Mouse (Mus musculus) midbrain, embryonic 10.5 days (tissue): ENCODE results near the gene Osgin1. TPM values are rescaled to one million over a fixed set of nuclear protein-coding genes. Genes with fewer than 3 reads are reported as not detected.
A peak's percentile ranks its signal among the peaks of the same experiment; 100 is the strongest.

Experiments used
- DNase-seq: peaks from one replicate; pipeline ENCODE4 v3.0.0-alpha.2; 2017; ENCODE audit warnings: low spot score
- H3K27ac ChIP-seq: fragments of 300-500 bp; sonication (generic); replicated peaks from 2 replicates; pipeline ENCODE4 v1.5.1; 2016; ENCODE audit warnings: mild to moderate bottlenecking
- H3K27me3 ChIP-seq: fragments of 300-500 bp; sonication (generic); 2 replicates; pipeline ENCODE4 v1.6.1; 2016; ENCODE audit warnings: low read depth, mild to moderate bottlenecking; ENCODE audit not compliant: poor library complexity, severe bottlenecking
- H3K36me3 ChIP-seq: fragments of 300-500 bp; sonication (generic); 2 replicates; pipeline ENCODE4 v1.6.1; 2016; ENCODE audit warnings: mild to moderate bottlenecking, moderate library complexity
- H3K4me1 ChIP-seq: fragments of 300-500 bp; sonication (generic); 2 replicates; pipeline ENCODE4 v1.6.1; 2016
- H3K4me3 ChIP-seq: fragments of 300-500 bp; sonication (generic); 2 replicates; pipeline ENCODE4 v1.5.1; 2016; ENCODE audit warnings: mild to moderate bottlenecking, moderate library complexity
- H3K9me3 ChIP-seq: fragments of 300-500 bp; sonication (generic); replicated peaks from 2 replicates; pipeline ENCODE4 v1.6.1; 2016; ENCODE audit warnings: mild to moderate bottlenecking
- whole genome bisulfite sequencing: fragments of 180-500 bp; shearing (Covaris S2); methylation state at CpG from one replicate; pipeline ENCODE4 v1.1.7; 2016; 5-methylcytosine and 5-hydroxymethylcytosine counted together
- polyA plus RNA-seq: library from polyadenylated mRNA; unstranded; fragments of >200 nt; fragmentation: Nextera tagmentation; extraction: Ambion mirVana; gene quantifications from 2 replicates; pipeline ENCODE4 v1.2.1, GENCODE M21; 2016

Osgin1 gene
- polyA plus RNA-seq, 1 experiment from 2014 or later = 0.23 TPM

GRCm38 (mm10) chr8:119452919-119453318 lies 19.0 kb downstream of the Osgin1 start:
- H3K9me3 ChIP-seq = no peaks in the 10 kb centered on the region
- no peak for DNase-seq
- peaks cover 28% of the 10 kb centered on the region for H3K27me3 ChIP-seq
- no peak overlapping the region for H3K27ac ChIP-seq
- WGBS = 93% methylated on average over 5 of the region's 5 CpGs
- H3K36me3 ChIP-seq = peaks cover 7% of the 10 kb centered on the region
- peaks cover 10% of the 10 kb centered on the region for H3K4me1 ChIP-seq
- no peak overlapping the region for H3K4me3 ChIP-seq

- Histone ChIP-seq H3K4me1 (peaks cover 9% of the 10 kb centered on the region; the same call in 1 of the 2 replicates), H3K9me3 (no peaks in the 10 kb centered on the region), H3K27ac (no peak overlapping the region), H3K4me3 (no peak overlapping the region), H3K27me3 (no peaks in the 10 kb centered on the region), H3K36me3 (peaks cover 5% of the 10 kb centered on the region)
- DNase-seq = no peak
- 92% methylated on average over 5 of the region's 5 CpGs for WGBS
Measured at GRCm38 (mm10) chr8:119456045-119456444, 22.1 kb downstream of the Osgin1 start.

GRCm38 (mm10) chr8:119459724-119460123 lies 25.8 kb downstream of the Osgin1 start:
- peaks cover 29% of the 10 kb centered on the region for H3K4me1 ChIP-seq
- DNase-seq = no peak
- H3K27me3 ChIP-seq = peaks cover 20% of the 10 kb centered on the region
- H3K9me3 ChIP-seq = no peaks in the 10 kb centered on the region
- WGBS = 64% methylated on average over 16 of the region's 16 CpGs
- no peak overlapping the region; the same call in 1 of the 2 replicates for H3K27ac ChIP-seq
- H3K4me3 ChIP-seq = no peak overlapping the region
- no peaks in the 10 kb centered on the region for H3K36me3 ChIP-seq

- Histone ChIP-seq H3K4me3 (no peak overlapping the region), H3K4me1 (peaks cover 45% of the 10 kb centered on the region), H3K27me3 (peaks cover 37% of the 10 kb centered on the region), H3K9me3 (no peaks in the 10 kb centered on the region), H3K36me3 (no peaks in the 10 kb centered on the region), H3K27ac (no peak overlapping the region)
- WGBS = 85% methylated on average over 9 of the region's 9 CpGs
- no peak for DNase-seq
Measured at GRCm38 (mm10) chr8:119461356-119461755, 27.4 kb downstream of the Osgin1 start.

GRCm38 (mm10) chr8:119463709-119464108 lies 29.8 kb downstream of the Osgin1 start:
- no peak for DNase-seq
- Histone ChIP-seq H3K4me1 (peaks cover 51% of the 10 kb centered on the region), H3K27ac (peak overlapping the region; percentile 68), H3K27me3 (peaks cover 49% of the 10 kb centered on the region), H3K4me3 (no peak overlapping the region), H3K36me3 (peaks cover 10% of the 10 kb centered on the region), H3K9me3 (no peaks in the 10 kb centered on the region)
- 56% methylated on average over 7 of the region's 7 CpGs for WGBS

- peaks cover 42% of the 10 kb centered on the region for H3K4me1 ChIP-seq
- no peaks in the 10 kb centered on the region for H3K9me3 ChIP-seq
- peak; percentile 55 for DNase-seq
- 3% methylated on average over 18 of the region's 18 CpGs for WGBS
- 0 out of 2 replicates have a peak overlapping the region, but pooled peaks have one; percentile 63 for H3K27ac ChIP-seq
- peaks cover 14% of the 10 kb centered on the region for H3K36me3 ChIP-seq
- H3K4me3 ChIP-seq = peak overlapping the region; percentile 42
- H3K27me3 ChIP-seq = peaks cover 49% of the 10 kb centered on the region
Measured at GRCm38 (mm10) chr8:119466105-119466504, 32.2 kb downstream of the Osgin1 start.

GRCm38 (mm10) chr8:119466794-119467193 lies 32.9 kb downstream of the Osgin1 start:
- Histone ChIP-seq H3K27ac (0 out of 2 replicates have a peak overlapping the region, but pooled peaks have one; percentile 63), H3K4me1 (peaks cover 42% of the 10 kb centered on the region), H3K9me3 (no peaks in the 10 kb centered on the region), H3K4me3 (no peak overlapping the region), H3K36me3 (peaks cover 14% of the 10 kb centered on the region), H3K27me3 (peaks cover 49% of the 10 kb centered on the region)
- 81% methylated on average over 10 of the region's 10 CpGs for WGBS
- no peak for DNase-seq

GRCm38 (mm10) chr8:119468091-119468490 lies 34.2 kb downstream of the Osgin1 start:
- no peaks in the 10 kb centered on the region for H3K9me3 ChIP-seq
- 90% methylated on average over 8 of the region's 8 CpGs for WGBS
- H3K36me3 ChIP-seq = peaks cover 17% of the 10 kb centered on the region
- DNase-seq = no peak
- peaks cover 39% of the 10 kb centered on the region for H3K4me1 ChIP-seq
- no peak overlapping the region for H3K27ac ChIP-seq
- H3K4me3 ChIP-seq = no peak overlapping the region
- H3K27me3 ChIP-seq = peaks cover 45% of the 10 kb centered on the region

- DNase-seq = no peak
- peaks cover 14% of the 10 kb centered on the region for H3K4me1 ChIP-seq
Measured at GRCm38 (mm10) chr8:119478684-119479083, 44.8 kb downstream of the Osgin1 start.

GRCm38 (mm10) chr8:119484145-119484896 lies 50.4 kb downstream of the Osgin1 start:
- no peaks in the 10 kb centered on the region for H3K36me3 ChIP-seq
- H3K27me3 ChIP-seq = 0 out of 2 replicates have a peak, but pooled peaks cover under 1% of the 10 kb centered on the region
- DNase-seq = no peak
- H3K9me3 ChIP-seq = no peaks in the 10 kb centered on the region
- no peak overlapping the region for H3K27ac ChIP-seq
- no peaks in the 10 kb centered on the region for H3K4me1 ChIP-seq
- WGBS = 86% methylated on average over 11 of the region's 11 CpGs
- no peak overlapping the region for H3K4me3 ChIP-seq

More at GRCm38 (mm10) chr8:119478684-119479083, 44.8 kb downstream of the Osgin1 start:
- WGBS = 37% methylated on average over 5 of the region's 5 CpGs
- H3K4me3 ChIP-seq = no peak overlapping the region
- 0 out of 2 replicates have a peak overlapping the region, but pooled peaks have one; percentile 23 for H3K27ac ChIP-seq
- no peaks in the 10 kb centered on the region for H3K27me3 ChIP-seq
- H3K9me3 ChIP-seq = no peaks in the 10 kb centered on the region
- H3K36me3 ChIP-seq = no peaks in the 10 kb centered on the region

GRCm38 (mm10) chr8:119487093-119487492 lies 53.2 kb downstream of the Osgin1 start:
- Histone ChIP-seq H3K27me3 (peaks cover 23% of the 10 kb centered on the region; the same call in 1 of the 2 replicates), H3K4me3 (no peak overlapping the region), H3K27ac (no peak overlapping the region), H3K4me1 (peaks cover 18% of the 10 kb centered on the region), H3K36me3 (no peaks in the 10 kb centered on the region), H3K9me3 (no peaks in the 10 kb centered on the region)
- WGBS = 80% methylated on average over 7 of the region's 7 CpGs
- no peak for DNase-seq
